Mouse (Mus musculus): Measurements from ENCODE around the gene Rnf44.

GRCm38 (mm10) chr13:54664509-54664908 lies 29.2 kb downstream of the Rnf44 start:
- TF ChIP-seq POLR2A (IDR thresholded peaks at IDR 0.05; ENCODE audit: borderline replicate concordance, control insufficient read depth, low read depth, low read length) (no peak), CTCF (IDR thresholded peaks at IDR 0.05; ENCODE audit: control insufficient read depth, insufficient read depth, low read length) (no peak)
